29 mouse cellular contexts compared by ENCODE assay signal in the genomic region with DNA sequence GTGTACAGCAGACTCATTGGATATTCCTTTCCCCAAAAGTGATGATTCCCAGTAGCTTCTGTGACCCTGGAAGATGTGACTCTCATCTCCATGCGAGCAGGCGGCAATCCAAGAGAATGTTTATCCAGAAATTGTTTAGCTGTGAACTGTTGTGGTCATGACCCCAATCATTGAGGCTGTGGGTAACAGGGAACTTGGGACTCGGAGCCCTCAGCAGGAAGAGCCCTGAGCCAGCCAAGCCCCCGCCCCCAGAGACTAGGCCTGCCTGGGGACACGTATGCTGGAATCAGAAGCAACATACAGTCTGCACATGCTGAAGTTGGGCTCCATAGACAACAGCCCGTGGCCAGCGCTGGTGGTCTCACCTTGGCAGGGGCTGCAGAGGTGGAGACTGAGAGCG. TPM values are rescaled to one million over a fixed set of nuclear protein-coding genes. Genes with fewer than 3 reads are reported as not detected.
"Had no signal": no experiment of that assay in that cellular context is flagged by ENCODE, and none has a peak within 500 bp of the region (broad histone marks: within the 10 kb centered on the region; RNA-seq: fewer than 3 reads in every experiment).

No protein-coding gene starts in this region.

- DNase-seq: kidney, adult 18-20 months; kidney, postnatal 25 days; layer of hippocampus, adult 9-11 months; liver; liver, embryonic 13.5 days; right cerebral cortex, adult 18-20 months; right cerebral cortex, postnatal 14 days; right cerebral cortex, postnatal 4 days; thymus, adult 2 months; thymus, postnatal 14 days; thymus, postnatal 4 days had no signal

- H3K9me3 ChIP-seq: limb, embryonic 10.5 days; limb, embryonic 13.5 days; liver, embryonic 13.5 days; midbrain, embryonic 12.5 days; midbrain, embryonic 15.5 days; neural tube, embryonic 12.5 days; neural tube, embryonic 15.5 days had no signal

- H3K9ac ChIP-seq: limb, embryonic 13.5 days; liver, embryonic 13.5 days; midbrain, embryonic 12.5 days; midbrain, embryonic 15.5 days; neural tube, embryonic 12.5 days; neural tube, embryonic 15.5 days had no signal

- H3K27me3 ChIP-seq: limb, embryonic 13.5 days; liver, embryonic 13.5 days; midbrain, embryonic 12.5 days; midbrain, embryonic 15.5 days; neural tube, embryonic 12.5 days; neural tube, embryonic 15.5 days had no signal

- H3K27ac ChIP-seq: kidney, postnatal 0 days; layer of hippocampus, adult 2 months; limb, embryonic 10.5 days; limb, embryonic 13.5 days; liver, embryonic 13.5 days; midbrain, embryonic 12.5 days; midbrain, embryonic 15.5 days; neural tube, embryonic 12.5 days; neural tube, embryonic 15.5 days; stomach, postnatal 0 days had no signal

- H3K4me2 ChIP-seq: limb, embryonic 13.5 days; liver, embryonic 13.5 days; midbrain, embryonic 12.5 days; midbrain, embryonic 15.5 days; neural tube, embryonic 12.5 days; neural tube, embryonic 15.5 days had no signal

- ATAC-seq: intestine, embryonic 16.5 days; midbrain, embryonic 15.5 days had no signal

- H3K36me3 ChIP-seq: limb, embryonic 10.5 days; limb, embryonic 13.5 days; liver, embryonic 13.5 days; midbrain, embryonic 12.5 days; midbrain, embryonic 15.5 days; neural tube, embryonic 12.5 days; neural tube, embryonic 15.5 days had no signal

- H3K4me1 ChIP-seq: limb, embryonic 10.5 days; limb, embryonic 13.5 days; liver, embryonic 13.5 days; midbrain, embryonic 12.5 days; midbrain, embryonic 15.5 days; neural tube, embryonic 12.5 days; neural tube, embryonic 15.5 days had no signal

- H3K4me3 ChIP-seq: layer of hippocampus, adult 2 months; limb, embryonic 10.5 days; limb, embryonic 13.5 days; liver, embryonic 13.5 days; midbrain, embryonic 12.5 days; midbrain, embryonic 15.5 days; neural tube, embryonic 12.5 days; neural tube, embryonic 15.5 days had no signal

RNA-seq across cellular contexts. Expression of a gene that starts 1.5 kb away (rescaled TPM):
- total RNA-seq: layer of hippocampus, postnatal 25 days; left cerebral cortex, postnatal 25 days had no signal
- polyA plus RNA-seq: intestine, embryonic 16.5 days; kidney, embryonic 14.5 days; kidney, postnatal 0 days; limb, embryonic 10.5 days; limb, embryonic 13.5 days; liver, embryonic 13.5 days; midbrain, embryonic 12.5 days; midbrain, embryonic 15.5 days; neural tube, embryonic 12.5 days; neural tube, embryonic 15.5 days; stomach, embryonic 14.5 days had no signal

RNA-seq across cellular contexts. Expression of a gene that starts 32.2 kb away (rescaled TPM):
- total RNA-seq: layer of hippocampus, adult 2 months; megakaryocyte, adult 5-6 weeks had no signal
- polyA plus RNA-seq: kidney, embryonic 14.5 days; kidney, postnatal 0 days; limb, embryonic 10.5 days; limb, embryonic 13.5 days; liver, embryonic 13.5 days; liver, embryonic 16.5 days; midbrain, embryonic 15.5 days; neural tube, embryonic 12.5 days; neural tube, embryonic 15.5 days; stomach, embryonic 14.5 days had no signal

RNA-seq across cellular contexts. Expression of a gene that starts 55.2 kb away (rescaled TPM):
- total RNA-seq: layer of hippocampus, adult 2 months; layer of hippocampus, postnatal 25 days; left cerebral cortex, adult 18-20 months; left cerebral cortex, postnatal 25 days; megakaryocyte, adult 5-6 weeks had no signal
- polyA plus RNA-seq: kidney, embryonic 14.5 days; kidney, postnatal 0 days; large intestine, adult 2 months; limb, embryonic 10.5 days; limb, embryonic 13.5 days; midbrain, embryonic 12.5 days; midbrain, embryonic 15.5 days; neural tube, embryonic 12.5 days; neural tube, embryonic 15.5 days; stomach, embryonic 14.5 days had no signal

RNA-seq across cellular contexts. Expression of a gene that starts 56.0 kb away (rescaled TPM):
- total RNA-seq: layer of hippocampus, adult 2 months; layer of hippocampus, postnatal 25 days; left cerebral cortex, adult 18-20 months; left cerebral cortex, postnatal 25 days had no signal
- polyA plus RNA-seq: kidney, embryonic 14.5 days; kidney, postnatal 0 days; limb, embryonic 10.5 days; limb, embryonic 13.5 days; midbrain, embryonic 12.5 days; midbrain, embryonic 15.5 days; neural tube, embryonic 12.5 days; neural tube, embryonic 15.5 days; stomach, embryonic 14.5 days had no signal
